Mouse (Mus musculus): ENCODE results near the gene Wdr12.
"Not testable (repeated sequence)": the region's sequence is repeated elsewhere in the genome, so short reads cannot be mapped to it uniquely, and the experiment has no call there.

Gene Wdr12

DNA sequence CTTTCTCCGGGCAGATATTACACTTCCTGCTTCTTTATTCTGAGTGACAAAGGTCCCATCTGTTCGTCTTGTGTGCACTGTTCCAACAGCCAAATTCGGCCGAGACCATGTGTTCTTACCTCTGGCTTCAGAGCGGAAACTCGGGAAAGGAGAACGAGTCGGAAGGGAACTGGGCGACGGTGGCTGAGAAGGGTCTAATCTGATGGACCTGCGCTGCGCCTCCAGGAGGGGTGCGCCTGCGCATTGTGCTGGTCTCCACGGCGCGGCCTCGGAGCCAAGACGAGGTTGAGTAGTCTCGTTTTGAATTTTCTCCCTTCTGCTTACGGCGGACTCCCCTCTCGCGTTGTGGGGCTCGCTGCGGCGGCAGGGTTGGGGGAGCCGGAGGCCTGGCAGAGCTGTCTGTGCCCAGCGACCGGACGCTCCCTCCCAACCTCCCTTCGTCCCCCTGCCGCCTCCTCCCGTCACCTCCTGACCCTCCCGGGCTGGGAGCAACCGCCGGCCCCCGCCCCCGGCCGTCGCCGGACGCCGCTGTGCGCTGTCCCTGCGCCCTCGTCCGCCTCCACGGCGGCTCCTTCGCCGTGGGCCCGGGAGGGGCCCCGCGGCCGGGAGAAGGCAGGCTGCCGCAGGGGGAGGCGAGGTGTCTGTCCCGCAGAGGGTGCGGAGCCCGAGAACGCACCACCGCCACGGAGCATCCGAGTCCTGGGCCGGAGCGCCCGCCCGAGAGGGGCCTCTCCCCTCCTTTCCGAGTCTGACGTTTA is at the start of gene Wdr12, which contains the start of gene Carf:
Gene Wdr12, minus strand, starts transcription at position 622 of the 758 bp plus-strand sequence.
Gene Carf, plus strand, starts transcription at position 224 of the 758 bp plus-strand sequence.
- in situ Hi-C loops (cut with MboI, MseI): no loop called here

DNA sequence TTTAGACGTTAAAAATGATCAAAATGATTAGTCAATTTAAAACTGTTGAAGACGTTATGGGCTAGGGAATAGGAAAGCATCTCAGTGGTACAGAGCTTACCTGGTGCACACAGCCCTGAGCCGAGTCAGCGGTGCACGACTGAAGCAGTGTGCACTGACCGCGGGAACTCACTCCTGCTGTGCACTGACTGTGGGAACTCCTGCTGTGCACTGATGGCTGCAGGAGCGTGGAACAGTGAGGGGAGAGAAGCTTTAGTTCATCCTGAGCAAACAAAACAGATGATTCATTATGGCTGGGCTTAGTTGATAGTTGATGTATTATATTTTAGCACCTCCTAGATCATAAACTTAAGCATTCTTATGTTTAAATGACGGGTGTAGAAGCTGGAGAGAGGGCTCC is 38.9 kb upstream of the Wdr12 start:
- in situ Hi-C loops (cut with MboI, MseI): loop anchor here in 1 of 2 experiments (25.0 kb wide), 1 partner anchor 1200 kb away; no protein-coding TSS in a partner anchor

DNA sequence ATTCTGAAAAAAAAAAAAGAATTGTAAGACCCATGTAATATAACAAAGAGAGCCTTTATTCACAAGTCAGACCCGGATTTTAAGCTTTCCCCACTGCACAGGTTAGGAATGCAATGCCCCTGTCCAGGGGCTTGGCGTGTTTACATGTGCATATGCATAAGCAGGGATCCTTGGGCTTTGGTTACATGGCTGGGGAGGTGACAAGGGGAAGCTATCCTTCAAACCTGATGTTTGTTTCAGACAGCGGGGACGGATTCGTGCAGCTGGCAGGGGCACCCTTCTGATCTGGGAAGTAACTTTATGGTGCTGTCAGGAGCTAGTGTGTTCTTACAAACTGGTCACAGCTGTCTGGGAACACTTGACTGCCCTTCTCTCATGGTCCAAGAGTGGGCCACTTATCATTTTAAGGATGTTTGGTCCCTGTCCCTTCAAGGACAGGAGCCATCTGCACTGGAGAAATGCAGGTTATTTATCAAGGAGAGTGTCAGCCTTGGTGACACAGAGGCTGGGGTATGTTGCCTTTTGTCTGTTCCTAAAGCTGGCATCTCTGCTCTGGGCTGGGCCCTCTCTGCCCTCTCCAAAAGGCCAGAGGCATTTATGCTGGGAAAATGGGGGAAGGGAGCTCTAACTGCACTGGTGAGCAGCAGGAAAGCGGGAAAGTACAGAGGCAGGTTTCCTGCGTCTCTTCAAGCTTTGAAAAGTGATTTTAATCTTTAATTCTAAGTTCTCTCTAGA is 19.4 kb upstream of the Wdr12 start:
- in situ Hi-C loops (cut with MboI, MseI): no loop called here

DNA sequence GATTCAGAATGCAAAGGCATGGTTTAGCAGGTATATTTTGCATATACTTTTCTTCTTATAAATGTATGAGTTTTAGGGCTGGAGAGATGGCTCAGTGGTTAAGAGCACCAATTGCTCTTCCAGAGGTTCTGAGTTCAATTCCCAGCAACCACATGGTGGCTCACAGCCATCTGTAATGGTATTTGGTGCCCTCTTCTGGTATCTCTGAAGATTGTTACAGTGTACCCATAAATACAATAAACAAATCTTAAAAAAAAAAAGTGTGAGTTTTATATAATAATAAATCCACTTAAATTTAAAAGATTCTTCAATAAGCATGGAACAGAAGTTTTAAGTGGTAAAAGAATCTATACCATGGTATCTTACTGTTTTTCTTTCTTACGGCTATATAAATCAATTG is 6.1 kb upstream of the Wdr12 start:
- in situ Hi-C loops (cut with MboI, MseI): no loop called here

DNA sequence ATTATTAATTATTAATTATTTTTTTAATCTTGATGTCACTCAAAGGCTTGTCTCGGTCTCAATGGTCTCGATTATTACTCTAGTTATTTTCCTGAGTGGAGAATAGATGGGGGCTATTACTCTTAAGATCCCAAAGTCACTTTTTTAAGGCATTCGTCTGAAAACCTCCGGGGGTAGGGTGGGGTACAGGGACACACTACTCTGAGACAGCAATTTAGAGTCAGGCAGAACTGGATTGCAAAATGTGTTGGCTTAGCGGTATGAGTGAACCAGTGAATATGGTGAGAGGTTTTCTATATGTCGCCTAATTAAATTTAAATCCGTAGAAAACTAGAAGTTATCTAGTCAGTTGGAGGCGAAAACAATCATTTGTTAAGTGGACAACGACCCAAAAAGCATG is 394 bp upstream of the Wdr12 start:
- in situ Hi-C loops (cut with MboI, MseI): no loop called here

DNA sequence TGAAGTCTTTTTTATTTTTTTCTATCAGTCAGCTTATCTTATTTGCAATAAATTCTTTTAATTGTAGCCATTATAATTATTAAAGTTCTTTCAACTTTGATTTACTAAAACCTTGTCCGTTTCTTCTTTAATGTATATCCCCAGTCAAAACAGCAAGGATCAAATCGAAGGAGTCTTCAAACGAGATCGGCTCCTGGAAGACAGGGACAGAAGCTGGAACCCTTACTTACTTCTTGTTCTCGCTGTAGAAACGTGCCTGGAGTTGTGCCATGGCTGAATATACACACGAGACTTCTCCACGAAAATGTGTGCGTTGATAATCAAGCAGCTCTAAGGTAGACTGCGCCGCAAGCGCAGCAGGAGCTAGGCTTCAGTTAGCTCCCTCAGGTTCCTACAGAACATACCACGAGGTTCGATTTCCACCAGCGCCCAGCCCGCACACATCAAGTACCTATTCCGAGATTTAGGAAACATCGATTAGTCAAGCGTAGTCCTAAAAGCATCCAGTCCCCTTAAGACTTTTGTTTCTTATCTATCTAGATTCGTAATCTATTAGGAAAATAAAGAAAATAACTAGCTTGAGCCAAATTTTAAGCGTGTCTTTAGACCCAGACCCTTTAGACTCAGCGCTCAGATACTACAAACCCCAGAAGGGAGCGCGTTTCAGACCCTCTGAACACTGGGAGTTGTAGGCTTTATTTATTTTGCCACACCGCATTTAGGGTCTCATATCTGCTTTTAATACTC is 995 bp downstream of the Wdr12 start:
- in situ Hi-C loops (cut with MboI, MseI): no loop called here

DNA sequence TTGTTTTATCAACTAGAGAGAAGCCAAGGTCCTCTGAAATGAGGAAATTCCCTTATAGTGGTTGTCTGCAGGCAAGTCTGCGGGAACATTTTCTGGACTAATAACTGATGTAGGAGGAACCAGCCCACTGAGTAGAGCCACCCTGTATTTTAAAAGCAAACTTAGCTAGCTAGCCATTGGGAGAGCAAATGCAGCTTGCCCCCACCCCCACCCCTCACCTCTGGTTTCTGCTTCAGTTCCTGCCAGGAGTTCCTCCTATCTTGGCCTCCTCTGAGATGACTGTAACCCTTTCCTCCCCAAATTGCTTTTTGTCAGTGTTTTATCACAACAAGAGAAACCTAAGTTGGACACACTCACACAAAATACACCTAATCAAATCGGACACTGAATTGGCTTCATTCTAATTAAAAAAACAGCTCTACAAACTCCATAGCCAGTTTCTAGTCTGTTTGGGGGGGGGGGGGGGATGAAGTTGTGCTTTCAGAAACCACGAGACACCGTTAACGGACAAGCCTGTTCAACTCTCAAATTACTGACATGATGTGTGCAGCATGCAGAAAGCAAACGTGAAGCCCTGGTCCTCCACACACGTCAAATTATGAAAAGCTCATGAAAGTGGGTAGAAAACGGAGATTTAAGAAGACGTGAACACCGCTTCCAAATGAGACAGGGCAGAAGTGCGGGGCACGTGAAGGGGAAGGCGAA is 1.7 kb downstream of the Wdr12 start:
- in situ Hi-C loops (cut with MboI, MseI): no loop called here

DNA sequence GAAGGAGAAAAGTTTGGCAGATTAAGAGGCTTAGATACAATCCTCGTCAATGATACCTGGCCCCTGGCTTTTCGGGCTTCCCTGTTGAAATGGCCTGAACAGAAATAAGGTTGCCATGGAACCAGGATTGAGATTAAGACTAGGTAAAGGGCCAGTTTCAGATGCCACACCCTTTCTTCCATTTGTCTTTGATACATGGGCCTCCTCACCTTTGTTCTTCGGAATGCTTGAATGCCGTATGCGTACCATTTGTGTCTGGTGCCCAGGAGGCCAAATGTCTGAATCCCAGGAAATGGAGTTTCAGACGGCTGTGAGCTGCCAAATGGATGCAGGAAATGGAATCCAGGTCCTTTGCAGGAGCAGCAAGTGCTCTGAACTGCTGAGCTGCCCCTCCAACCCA is 22.0 kb downstream of the Wdr12 start:
- in situ Hi-C loops (cut with MboI, MseI): no loop called here

DNA sequence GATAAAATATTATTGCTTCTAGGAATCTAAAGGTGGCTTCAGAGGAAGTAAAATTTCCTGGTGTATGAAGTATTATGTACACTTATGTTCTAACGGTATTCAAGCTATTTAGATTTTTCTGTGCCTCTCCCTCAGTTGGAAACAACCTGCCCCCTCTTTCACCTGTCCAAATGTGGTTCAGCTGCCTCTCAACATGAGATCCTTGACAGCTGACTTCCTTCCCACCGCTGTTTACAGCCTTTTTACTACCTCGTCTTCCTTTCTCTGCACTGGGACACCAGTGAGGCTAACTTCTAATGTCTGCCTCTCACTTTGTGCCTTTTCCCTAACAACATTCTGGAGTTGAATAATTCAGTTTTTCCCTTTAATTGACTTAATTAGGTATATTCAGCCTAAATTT is 22.9 kb downstream of the Wdr12 start:
- in situ Hi-C loops (cut with MboI, MseI): no loop called here

DNA sequence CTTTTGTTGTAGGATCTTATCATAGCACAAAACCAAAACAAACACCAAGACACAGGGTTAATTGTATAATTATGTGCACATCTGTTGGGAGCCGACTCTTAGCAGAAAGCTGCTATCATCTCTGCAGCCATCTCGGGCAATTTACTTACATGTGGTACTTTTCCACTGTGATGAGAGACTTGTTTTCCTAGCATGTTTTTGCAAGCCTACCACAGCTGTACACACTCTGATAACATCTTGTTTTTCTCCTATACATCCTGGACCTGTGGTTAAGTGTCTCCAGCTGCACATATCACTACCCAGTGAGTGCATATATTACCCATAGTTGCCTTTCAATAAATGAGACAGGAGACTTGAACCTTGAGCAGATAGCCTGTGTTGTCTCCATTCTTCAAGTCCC is 23.5 kb downstream of the Wdr12 start:
- in situ Hi-C loops (cut with MboI, MseI): no loop called here

DNA sequence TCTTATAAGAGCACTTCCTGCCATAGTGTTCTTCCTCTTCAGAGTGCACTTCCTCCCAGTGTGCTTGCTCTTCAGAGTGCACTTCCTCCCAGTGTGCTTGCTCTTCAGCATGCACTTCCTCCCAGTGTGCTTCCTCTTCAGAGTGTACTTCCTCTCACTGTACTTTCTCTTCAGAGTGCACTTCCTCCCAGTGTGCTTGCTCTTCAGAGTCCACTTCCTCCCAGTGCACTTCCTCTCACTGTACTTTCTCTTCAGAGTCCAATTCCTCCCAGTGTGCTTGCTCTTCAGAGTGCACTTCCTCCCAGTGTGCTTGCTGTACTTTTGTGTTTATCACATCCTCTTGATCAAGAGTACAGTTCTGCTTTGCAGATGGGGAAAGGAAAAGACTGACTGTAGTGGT is 27.7 kb downstream of the Wdr12 start:
- in situ Hi-C loops (cut with MboI, MseI): not testable (repeated sequence)

DNA sequence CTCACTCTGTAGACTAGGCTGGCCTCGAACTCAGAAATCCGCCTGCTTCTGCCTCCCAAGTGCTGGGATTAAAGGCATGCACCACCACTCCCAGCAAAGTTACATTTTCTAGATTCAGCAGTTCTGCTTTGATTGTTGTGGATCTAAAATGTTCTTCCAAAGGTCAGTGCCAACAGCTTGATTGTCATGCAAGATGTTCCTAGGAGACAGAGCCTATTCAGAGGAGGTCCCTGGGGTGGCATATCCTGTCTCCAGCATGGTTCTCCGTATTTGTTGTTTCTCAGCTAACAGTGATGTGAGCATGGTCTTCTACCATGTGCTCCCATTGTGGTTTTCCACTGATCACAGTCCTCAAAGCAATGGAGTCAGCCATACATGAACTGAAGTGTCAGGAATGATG is 42.1 kb downstream of the Wdr12 start:
- in situ Hi-C loops (cut with MboI, MseI): no loop called here

DNA sequence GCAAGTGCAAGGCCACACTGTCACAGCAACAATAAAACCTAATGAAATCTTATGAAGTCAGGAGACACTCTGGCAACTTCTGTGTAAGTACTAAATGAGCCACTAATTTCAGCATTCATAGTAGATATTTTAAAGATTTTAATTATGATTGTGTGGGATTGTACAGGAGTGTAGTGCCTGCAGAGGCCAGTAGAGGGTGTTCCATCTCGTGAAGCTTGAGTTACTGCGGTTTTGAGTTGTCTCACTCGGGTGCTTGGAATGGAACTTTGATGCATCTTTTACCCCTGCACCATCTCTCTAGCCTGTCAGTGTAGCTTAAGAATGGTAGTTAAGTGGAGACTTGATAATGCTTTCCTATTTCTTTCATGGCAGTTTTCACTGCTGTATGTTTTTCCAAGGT is 43.8 kb downstream of the Wdr12 start:
- in situ Hi-C loops (cut with MboI, MseI): no loop called here

DNA sequence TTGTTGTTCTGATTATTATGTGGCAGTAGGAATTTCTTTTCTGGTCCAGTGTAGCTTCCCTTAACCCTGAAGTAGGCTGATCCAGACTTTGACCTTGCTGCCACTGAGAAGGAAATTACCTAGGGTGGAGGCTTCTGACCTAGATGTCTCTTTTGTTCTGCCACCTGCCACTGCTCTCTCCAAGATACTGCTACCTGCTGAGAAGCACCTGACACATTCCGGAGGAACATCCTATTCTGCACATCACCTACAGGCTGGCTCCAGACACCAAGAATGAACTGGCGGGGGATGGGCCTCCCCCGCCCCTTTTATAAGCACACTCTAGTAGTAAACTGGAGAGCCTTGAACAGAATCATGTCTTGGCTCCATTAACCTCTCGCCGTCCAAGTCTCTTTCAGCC is 51.0 kb downstream of the Wdr12 start:
- in situ Hi-C loops (cut with MboI, MseI): not testable (repeated sequence)

DNA sequence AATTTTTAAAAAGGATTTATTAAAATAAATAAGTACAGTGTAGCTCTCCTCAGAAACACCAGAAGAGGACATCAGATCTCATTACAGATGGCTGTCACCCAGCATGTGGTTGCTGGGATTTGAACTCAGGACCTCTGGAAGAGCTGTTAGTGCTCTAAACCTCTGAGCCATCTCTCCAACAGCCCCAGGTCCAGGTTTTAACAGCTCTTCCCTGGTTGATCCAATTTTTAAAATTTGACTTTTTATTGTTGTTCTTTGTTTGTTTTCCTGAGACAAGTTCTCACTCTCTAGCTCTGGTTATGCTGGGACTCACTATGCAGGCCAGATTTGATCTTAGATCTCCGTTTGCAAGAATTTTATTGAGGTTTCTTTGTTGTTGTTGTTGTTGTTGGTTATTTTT is 53.9 kb downstream of the Wdr12 start:
- in situ Hi-C loops (cut with MboI, MseI): no loop called here

DNA sequence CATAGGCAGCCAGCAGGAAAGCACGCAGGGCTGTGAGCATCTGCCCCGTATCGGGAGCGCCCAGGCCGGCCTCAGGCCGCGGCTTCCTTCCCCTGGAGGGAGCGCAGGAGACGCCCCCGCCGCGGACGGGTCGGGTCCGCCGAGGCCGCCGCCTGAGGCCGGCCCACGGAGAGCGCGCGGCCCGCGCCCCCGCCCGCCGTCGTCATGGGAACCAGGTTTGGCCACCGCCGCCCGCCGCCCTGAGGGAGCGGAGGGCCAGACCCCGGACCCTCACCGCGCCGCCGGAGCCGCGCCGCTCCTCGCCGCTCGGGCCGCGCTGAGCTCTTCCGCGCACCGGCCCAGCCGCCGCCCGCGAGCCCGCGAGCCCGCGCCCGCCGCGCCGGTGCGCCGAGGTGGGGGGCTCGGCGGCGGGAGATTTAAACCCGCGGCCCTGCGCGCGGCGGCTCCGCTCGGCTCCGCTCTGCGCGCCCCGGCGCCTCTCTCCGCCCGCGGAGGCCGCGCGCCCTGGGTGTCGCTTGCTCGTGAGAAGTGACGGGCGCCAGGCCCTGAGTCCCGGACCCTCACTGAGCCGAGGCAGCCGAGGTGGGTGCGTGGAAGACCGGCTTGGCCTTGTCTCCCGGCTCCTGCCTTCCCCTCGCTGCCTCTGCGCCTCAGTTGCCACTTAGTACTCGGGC is 55.5 kb downstream of the Wdr12 start, which contains the start of gene Ica1l:
Gene Ica1l, minus strand, starts transcription at position 389 of the 674 bp plus-strand sequence.
- in situ Hi-C loops (cut with MboI, MseI): no loop called here

DNA sequence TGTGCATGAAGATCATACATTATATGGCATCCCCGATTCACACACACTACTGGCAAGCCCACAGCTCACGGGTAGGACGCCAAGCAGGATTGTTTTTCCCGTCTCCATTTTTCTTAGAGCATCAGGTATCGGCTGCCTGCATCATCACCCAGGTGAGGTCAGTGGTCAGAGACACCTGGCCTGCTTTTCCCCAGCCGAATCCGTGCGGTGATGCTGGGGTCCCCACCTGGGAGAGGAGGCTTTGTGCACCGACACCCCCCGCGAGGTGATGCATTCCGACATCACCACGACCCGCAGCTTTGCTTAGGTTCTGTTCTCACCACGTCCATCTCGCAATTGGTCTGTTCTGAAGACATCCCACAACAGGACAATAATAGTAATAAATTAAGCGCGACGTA is 56.0 kb downstream of the Wdr12 start:
- in situ Hi-C loops (cut with MboI, MseI): no loop called here

DNA sequence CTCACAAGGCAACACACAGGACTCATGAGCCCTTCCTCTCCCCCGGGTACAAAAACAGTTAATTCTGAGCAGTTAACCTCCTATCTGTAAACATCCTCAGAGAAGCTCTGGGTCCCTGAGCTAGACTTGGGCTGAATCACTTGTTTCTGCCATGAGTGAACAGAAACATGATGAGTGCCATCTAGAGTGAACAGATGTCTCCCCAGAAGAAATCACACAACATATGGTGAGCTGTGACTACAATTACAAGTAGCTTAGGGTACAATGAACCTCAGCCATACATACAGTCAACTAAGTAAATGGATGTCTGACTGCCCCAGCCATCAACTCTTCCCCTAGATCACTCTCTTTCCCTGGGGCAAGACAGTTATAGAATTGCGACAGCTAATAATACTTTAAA is 63.4 kb downstream of the Wdr12 start:
- in situ Hi-C loops (cut with MboI, MseI): no loop called here
